Mouse (Mus musculus): Measurements from ENCODE around the gene Olfr1493-ps1. TPM values are rescaled to one million over a fixed set of nuclear protein-coding genes. Genes with fewer than 3 reads are reported as not detected.

Olfr1493-ps1 gene
- not detected in 2 replicates for polyA plus RNA-seq (2015; fragmentation: Nextera tagmentation; extraction: Ambion mirVana)

DNA sequence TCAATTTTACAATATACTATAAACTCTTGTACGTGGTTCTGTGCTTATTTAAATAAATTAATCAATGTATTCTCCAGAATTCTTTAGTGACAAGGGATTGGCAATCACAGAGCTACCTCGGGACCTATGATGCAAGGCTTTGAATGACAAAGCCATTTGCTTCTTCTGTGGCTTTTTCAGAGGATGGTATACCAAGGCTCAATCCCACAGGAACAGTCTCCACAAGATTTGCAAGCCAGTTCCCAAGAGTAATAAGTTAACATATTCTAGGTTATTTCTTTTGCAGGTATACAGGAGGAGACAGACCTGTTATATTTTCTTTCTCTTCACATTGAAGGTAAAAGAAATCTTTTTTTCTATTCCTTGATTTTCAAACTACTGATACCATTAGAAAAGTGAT, at the start of gene Olfr1493-ps1:
Gene Olfr1493-ps1, plus strand, starts transcription at position 301 of the 400 bp plus-strand sequence.
- Histone ChIP-seq H3K4me1 (no peaks in the 10 kb centered on the region), H3K27ac (replicated peaks) (no peak within 1 kb of the TSS)
- WGBS = 59% methylated on average over 2 of the region's 2 CpGs

DNA sequence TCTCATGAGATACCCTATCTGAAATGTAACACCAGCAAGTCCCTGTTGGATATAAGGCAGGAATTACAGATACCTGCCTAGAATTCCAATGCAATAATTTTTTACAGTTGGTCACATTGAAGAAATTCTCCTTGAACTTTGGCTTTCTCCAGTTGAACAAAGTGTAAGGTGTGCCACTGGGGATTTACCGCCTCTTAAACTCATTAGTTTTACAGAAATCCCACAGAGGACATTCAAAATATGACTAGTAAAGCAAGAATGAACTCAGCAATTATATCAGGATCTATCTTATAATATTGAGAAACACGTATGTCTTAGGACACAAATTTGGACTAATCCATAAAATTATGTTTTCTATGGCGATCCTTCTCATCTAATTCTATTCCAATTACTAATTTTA, 26.1 kb upstream of the Olfr1493-ps1 start, which contains the start of gene Olfr1491:
Gene Olfr1491, plus strand, starts transcription at position 301 of the 400 bp plus-strand sequence.
- no peaks in the 10 kb centered on the region for H3K36me3 ChIP-seq
- H3K4me2 ChIP-seq (replicated peaks) = no peak within 1 kb of the TSS
- H3K9ac ChIP-seq (replicated peaks) = no peak within 1 kb of the TSS
- no peak within 1 kb of the TSS for H3K27ac ChIP-seq (replicated peaks)
- ATAC-seq (replicated peaks) = no peak
- H3K9me3 ChIP-seq = no peaks in the 10 kb centered on the region
- no peaks in the 10 kb centered on the region for H3K27me3 ChIP-seq
- H3K4me1 ChIP-seq = no peaks in the 10 kb centered on the region
- WGBS = 78% methylated on average over 3 of the region's 3 CpGs
- no peak within 1 kb of the TSS for H3K4me3 ChIP-seq

More for the DNA sequence above, at the start of gene Olfr1493-ps1:
- Histone ChIP-seq H3K9me3 (no peaks in the 10 kb centered on the region), H3K4me2 (replicated peaks) (no peak within 1 kb of the TSS), H3K9ac (replicated peaks) (no peak within 1 kb of the TSS), H3K27me3 (no peaks in the 10 kb centered on the region), H3K4me3 (no peak within 1 kb of the TSS), H3K36me3 (no peaks in the 10 kb centered on the region)
- no peak for ATAC-seq (replicated peaks)

DNA sequence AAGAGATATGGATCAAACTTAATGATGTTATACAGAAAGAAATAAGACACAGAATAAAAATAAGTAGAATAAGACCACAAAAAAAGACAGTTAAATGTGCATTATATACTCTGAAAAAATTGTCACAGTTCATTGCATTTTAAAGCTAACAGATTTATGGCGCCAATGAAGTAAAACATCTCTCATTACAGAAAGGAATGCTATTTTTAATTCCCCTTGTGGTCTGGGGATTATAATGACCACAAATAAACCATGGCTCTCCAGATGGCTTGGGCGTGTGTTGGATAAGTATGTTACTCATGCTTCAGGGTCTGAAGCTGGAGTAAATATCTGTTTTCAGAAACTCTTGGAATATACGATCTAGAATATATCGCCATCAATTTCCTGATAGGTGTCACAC, 16.4 kb downstream of the Olfr1493-ps1 start, which contains the start of gene Olfr1494:
Gene Olfr1494, plus strand, starts transcription at position 301 of the 400 bp plus-strand sequence.
- no peak within 1 kb of the TSS for H3K4me3 ChIP-seq
- no peak for ATAC-seq (replicated peaks)
- 95% methylated on average over 4 of the region's 4 CpGs for WGBS
- H3K27me3 ChIP-seq = no peaks in the 10 kb centered on the region
- H3K4me2 ChIP-seq (replicated peaks) = no peak within 1 kb of the TSS
- no peaks in the 10 kb centered on the region for H3K9me3 ChIP-seq
- no peaks in the 10 kb centered on the region for H3K36me3 ChIP-seq
- H3K27ac ChIP-seq (replicated peaks) = no peak within 1 kb of the TSS
- H3K9ac ChIP-seq (replicated peaks) = no peak within 1 kb of the TSS
- H3K4me1 ChIP-seq = no peaks in the 10 kb centered on the region

DNA sequence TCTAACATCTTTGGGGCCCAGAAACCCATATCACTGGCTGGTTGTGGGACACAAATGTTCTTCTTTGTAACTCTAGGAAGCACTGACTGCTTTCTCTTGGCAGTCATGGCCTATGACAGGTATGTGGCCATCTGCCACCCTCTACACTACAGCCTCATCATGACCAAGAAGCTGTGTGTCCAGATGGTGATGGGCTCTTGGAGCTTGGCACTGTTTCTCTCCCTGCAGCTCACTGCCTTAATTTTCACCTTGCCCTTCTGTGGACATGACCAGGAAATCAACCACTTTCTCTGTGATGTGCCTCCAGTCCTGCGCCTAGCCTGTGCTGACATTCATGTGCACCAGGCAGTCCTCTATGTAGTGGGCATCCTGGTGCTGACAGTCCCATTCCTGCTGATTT, 26.3 kb downstream of the Olfr1493-ps1 start:
- H3K4me1 ChIP-seq = no peaks in the 10 kb centered on the region
- H3K4me2 ChIP-seq (replicated peaks) = no peak overlapping the region
- H3K4me3 ChIP-seq = no peak overlapping the region
- 95% methylated on average over 1 of the region's 1 CpGs for WGBS
- H3K27ac ChIP-seq (replicated peaks) = no peak overlapping the region
- H3K36me3 ChIP-seq = no peaks in the 10 kb centered on the region
- H3K9me3 ChIP-seq = no peaks in the 10 kb centered on the region
- no peak for ATAC-seq (replicated peaks)
- H3K27me3 ChIP-seq = no peaks in the 10 kb centered on the region
- H3K9ac ChIP-seq (replicated peaks) = no peak overlapping the region

DNA sequence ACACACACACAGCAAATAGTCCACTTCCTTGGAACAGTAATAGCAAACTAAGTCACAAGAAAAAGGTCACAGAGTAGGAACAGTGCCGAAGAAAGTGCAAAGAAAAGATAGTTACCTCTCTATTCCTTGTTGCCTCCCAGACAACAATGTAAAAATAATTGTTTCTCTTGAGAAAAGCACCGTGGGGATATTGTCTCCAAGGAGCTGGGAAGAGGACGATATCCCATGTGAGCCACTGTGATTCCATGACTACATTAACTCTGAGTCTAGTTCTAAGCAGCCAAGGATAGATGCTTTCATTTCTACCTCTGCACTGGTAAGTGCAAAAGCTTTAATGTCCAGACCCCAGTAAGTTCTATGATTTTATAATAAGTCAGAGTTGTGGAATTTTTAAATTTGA, 41.2 kb downstream of the Olfr1493-ps1 start, which contains the start of gene Olfr1495:
Gene Olfr1495, plus strand, starts transcription at position 301 of the 400 bp plus-strand sequence.
- Histone ChIP-seq H3K4me3 (no peak within 1 kb of the TSS), H3K27me3 (no peaks in the 10 kb centered on the region), H3K27ac (replicated peaks) (no peak within 1 kb of the TSS), H3K4me1 (no peaks in the 10 kb centered on the region), H3K9ac (replicated peaks) (no peak within 1 kb of the TSS), H3K4me2 (replicated peaks) (no peak within 1 kb of the TSS), H3K9me3 (no peaks in the 10 kb centered on the region), H3K36me3 (no peaks in the 10 kb centered on the region)
- 86% methylated on average over 3 of the region's 3 CpGs for WGBS
- ATAC-seq (replicated peaks) = no peak

DNA sequence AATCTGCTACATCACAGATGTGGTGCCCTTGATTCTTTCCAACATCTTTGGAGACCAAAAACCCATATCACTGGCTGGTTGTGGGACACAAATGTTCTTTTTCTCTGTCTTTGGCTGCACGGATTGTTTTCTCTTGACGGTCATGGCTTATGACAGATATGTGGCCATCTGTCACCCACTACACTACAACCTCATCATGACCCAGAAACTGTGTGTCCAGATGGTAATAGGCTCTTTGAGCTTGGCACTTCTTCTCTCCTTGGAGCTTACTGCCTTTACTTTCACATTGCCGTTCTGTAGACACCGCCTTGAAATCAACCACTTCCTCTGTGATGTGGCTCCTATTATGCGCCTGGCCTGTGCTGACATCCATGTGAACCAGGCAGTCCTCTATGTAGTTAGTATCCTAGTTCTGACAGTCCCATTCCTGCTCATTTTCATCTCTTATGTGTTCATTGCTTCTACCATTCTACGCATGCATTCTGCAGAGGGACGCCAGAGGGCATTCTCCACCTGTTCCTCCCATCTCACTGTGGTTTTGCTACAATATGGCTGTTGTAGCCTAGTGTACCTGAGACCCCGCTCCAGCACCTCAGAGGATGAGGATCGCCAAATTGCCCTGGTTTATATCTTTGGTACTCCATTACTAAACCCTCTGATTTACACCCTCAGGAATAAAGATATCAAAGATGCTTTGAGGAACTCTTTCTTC, 45.6 kb downstream of the Olfr1493-ps1 start:
- WGBS = 90% methylated on average over 9 of the region's 9 CpGs
- ATAC-seq (replicated peaks) = no peak

DNA sequence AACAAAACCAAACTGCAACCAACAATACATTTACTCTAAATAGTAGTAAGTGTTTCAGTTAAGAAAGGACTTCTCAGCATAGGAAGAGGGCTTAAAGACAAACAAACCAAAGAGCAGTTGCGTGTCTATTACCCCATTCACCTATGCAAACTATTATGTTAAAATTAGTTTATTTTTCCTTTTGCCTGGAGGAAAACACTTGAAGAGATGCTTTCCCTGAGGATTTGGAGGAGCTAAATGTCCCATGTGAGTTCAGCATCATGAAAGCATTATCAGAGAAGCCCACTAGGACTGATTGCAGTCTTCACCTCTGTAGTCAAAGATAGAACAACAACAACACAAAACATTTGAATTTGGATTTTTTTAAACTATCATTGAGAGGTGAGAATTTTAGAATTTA, 54.5 kb downstream of the Olfr1493-ps1 start, which contains the start of gene Olfr1496:
Gene Olfr1496, plus strand, starts transcription at position 301 of the 400 bp plus-strand sequence.
- no peak for ATAC-seq (replicated peaks)
- Histone ChIP-seq H3K27me3 (no peaks in the 10 kb centered on the region), H3K27ac (replicated peaks) (no peak within 1 kb of the TSS), H3K9ac (replicated peaks) (no peak within 1 kb of the TSS), H3K9me3 (no peaks in the 10 kb centered on the region), H3K4me2 (replicated peaks) (no peak within 1 kb of the TSS), H3K4me1 (no peaks in the 10 kb centered on the region), H3K36me3 (no peaks in the 10 kb centered on the region), H3K4me3 (no peak within 1 kb of the TSS)
- 87% methylated on average over 1 of the region's 1 CpGs for WGBS

More for the DNA sequence above, 45.6 kb downstream of the Olfr1493-ps1 start:
- H3K27ac ChIP-seq (replicated peaks) = no peak overlapping the region
- H3K4me2 ChIP-seq (replicated peaks) = no peak overlapping the region
- H3K9ac ChIP-seq (replicated peaks) = no peak overlapping the region
- no peaks in the 10 kb centered on the region for H3K36me3 ChIP-seq
- H3K9me3 ChIP-seq = no peaks in the 10 kb centered on the region
- no peak overlapping the region for H3K4me3 ChIP-seq
- H3K27me3 ChIP-seq = no peaks in the 10 kb centered on the region
- no peaks in the 10 kb centered on the region for H3K4me1 ChIP-seq

Other genes with a start within 250 kb of the Olfr1493-ps1 start
- gene Olfr1475, start 243.1 kb upstream of the Olfr1493-ps1 start, polyA plus RNA-seq (2015; fragmentation: Nextera tagmentation; extraction: Ambion mirVana) = not detected in 2 replicates
- not detected in 2 replicates for gene Olfr1477, start 222.7 kb upstream of the Olfr1493-ps1 start, polyA plus RNA-seq (2015; fragmentation: Nextera tagmentation; extraction: Ambion mirVana)
- gene Olfr1480, start 195.4 kb upstream of the Olfr1493-ps1 start, polyA plus RNA-seq (2015; fragmentation: Nextera tagmentation; extraction: Ambion mirVana) = not detected in 2 replicates
- not detected in 2 replicates for gene Olfr1484, start 139.8 kb upstream of the Olfr1493-ps1 start, polyA plus RNA-seq (2015; fragmentation: Nextera tagmentation; extraction: Ambion mirVana)
- gene Olfr1487, start 105.9 kb upstream of the Olfr1493-ps1 start, polyA plus RNA-seq (2015; fragmentation: Nextera tagmentation; extraction: Ambion mirVana) = not detected in 2 replicates
- gene Olfr1489, start 91.7 kb upstream of the Olfr1493-ps1 start, polyA plus RNA-seq (2015; fragmentation: Nextera tagmentation; extraction: Ambion mirVana) = not detected in 2 replicates
- not detected in 2 replicates for gene Olfr1490, start 72.2 kb upstream of the Olfr1493-ps1 start, polyA plus RNA-seq (2015; fragmentation: Nextera tagmentation; extraction: Ambion mirVana)
- gene Olfr1491, start 26.0 kb upstream of the Olfr1493-ps1 start, polyA plus RNA-seq (2015; fragmentation: Nextera tagmentation; extraction: Ambion mirVana) = not detected in 2 replicates
- gene Olfr1494, start 16.4 kb downstream of the Olfr1493-ps1 start, polyA plus RNA-seq (2015; fragmentation: Nextera tagmentation; extraction: Ambion mirVana) = not detected in 2 replicates
- not detected in 2 replicates for gene Olfr1495, start 41.3 kb downstream of the Olfr1493-ps1 start, polyA plus RNA-seq (2015; fragmentation: Nextera tagmentation; extraction: Ambion mirVana)
- gene Olfr1496, start 54.6 kb downstream of the Olfr1493-ps1 start, polyA plus RNA-seq (2015; fragmentation: Nextera tagmentation; extraction: Ambion mirVana) = not detected in 2 replicates
- not detected in 2 replicates for gene Olfr1497, start 74.9 kb downstream of the Olfr1493-ps1 start, polyA plus RNA-seq (2015; fragmentation: Nextera tagmentation; extraction: Ambion mirVana)
- gene Olfr1499, start 96.2 kb downstream of the Olfr1493-ps1 start, polyA plus RNA-seq (2015; fragmentation: Nextera tagmentation; extraction: Ambion mirVana) = not detected in 2 replicates
- gene Olfr1500, start 107.2 kb downstream of the Olfr1493-ps1 start, polyA plus RNA-seq (2015; fragmentation: Nextera tagmentation; extraction: Ambion mirVana) = not detected in 2 replicates
- not detected in 2 replicates for gene Olfr1501, start 127.4 kb downstream of the Olfr1493-ps1 start, polyA plus RNA-seq (2015; fragmentation: Nextera tagmentation; extraction: Ambion mirVana)
- gene Olfr1502, start 138.5 kb downstream of the Olfr1493-ps1 start, polyA plus RNA-seq (2015; fragmentation: Nextera tagmentation; extraction: Ambion mirVana) = not detected in 2 replicates
- not detected in 2 replicates for gene Olfr1504, start 174.7 kb downstream of the Olfr1493-ps1 start, polyA plus RNA-seq (2015; fragmentation: Nextera tagmentation; extraction: Ambion mirVana)
- not detected in 2 replicates for gene Olfr1505, start 190.3 kb downstream of the Olfr1493-ps1 start, polyA plus RNA-seq (2015; fragmentation: Nextera tagmentation; extraction: Ambion mirVana)